Mouse (Mus musculus) C2C12 (cell line): ENCODE measurements at regions not wholly inside any gene's neighbourhood (a gene's known extent, or its start where the extent isn't known, plus 50 kb on each side); places are given as distances from the start of the nearest gene placed in this dataset.

Source experiments
- H3K27me3 ChIP-seq: one replicate; pipeline ENCODE4 v1.6.1; 2011; ENCODE audit not compliant: control insufficient read depth, insufficient read depth, insufficient read length
- H3K36me3 ChIP-seq: one replicate; pipeline ENCODE4 v1.6.1; 2011; ENCODE audit not compliant: control insufficient read depth, insufficient read depth
- H3K4me3 ChIP-seq: one replicate; pipeline ENCODE4 v1.5.1; 2011; ENCODE audit warnings: mild to moderate bottlenecking, control low read depth; ENCODE audit not compliant: poor library complexity, insufficient read depth, severe bottlenecking
- H3K79me2 ChIP-seq: one replicate; pipeline ENCODE4 v1.6.1; 2011; ENCODE audit not compliant: control insufficient read depth, insufficient read depth
- H3K79me3 ChIP-seq: one replicate; pipeline ENCODE4 v1.6.1; 2011; ENCODE audit warnings: low read depth, control low read depth
- H3ac ChIP-seq: one replicate; pipeline ENCODE3; 2011; ENCODE audit warnings: low read depth; ENCODE audit not compliant: control insufficient read depth, insufficient read length
- CEBPB ChIP-seq: IDR thresholded peaks from one replicate; pipeline ENCODE4 v1.6.1; 2011; ENCODE audit warnings: low read depth, mild to moderate bottlenecking, control low read depth, moderate library complexity
- CTCF ChIP-seq: IDR thresholded peaks from one replicate; pipeline ENCODE4 v1.5.1; 2011; ENCODE audit not compliant: control insufficient read depth, insufficient read depth, insufficient read length
- FOSL1 ChIP-seq: IDR thresholded peaks from one replicate; pipeline ENCODE4 v1.8.0; 2011; ENCODE audit warnings: mild to moderate bottlenecking, low read length; ENCODE audit not compliant: poor library complexity, insufficient read depth, severe bottlenecking
- MAX ChIP-seq: IDR thresholded peaks from one replicate; pipeline ENCODE4 v1.6.1; 2011; ENCODE audit warnings: mild to moderate bottlenecking, control low read depth
- MYOD1 ChIP-seq: IDR thresholded peaks from one replicate; pipeline ENCODE4 v1.6.1; 2011; ENCODE audit warnings: low read depth; ENCODE audit not compliant: control insufficient read depth, insufficient read length
- MYOG ChIP-seq: IDR thresholded peaks from one replicate; pipeline ENCODE4 v1.6.1; 2011; ENCODE audit not compliant: control insufficient read depth, insufficient read length; ENCODE audit errors: extremely low read depth
- USF1 ChIP-seq: IDR thresholded peaks from one replicate; pipeline ENCODE4 v1.6.1; 2011; ENCODE audit warnings: low read depth, mild to moderate bottlenecking, control low read depth, moderate library complexity

- TF ChIP-seq USF1 (no peak), CEBPB (no peak), MAX (no peak), MYOD1 (no peak), FOSL1 (no peak), CTCF (no peak), MYOG (no peak)
- no peak overlapping the region for H3K4me3 ChIP-seq
- no peaks in the 10 kb centered on the region for H3K36me3 ChIP-seq
- no peaks in the 10 kb centered on the region for H3K27me3 ChIP-seq
- H3K79me2 ChIP-seq: no peaks in the 10 kb centered on the region
- no peaks in the 10 kb centered on the region for H3K79me3 ChIP-seq
- H3ac ChIP-seq: no peak overlapping the region
These were observed 333.3 kb downstream of the Insc start for GRCm38 (mm10) chr7:115076781-115077180.

DNA sequence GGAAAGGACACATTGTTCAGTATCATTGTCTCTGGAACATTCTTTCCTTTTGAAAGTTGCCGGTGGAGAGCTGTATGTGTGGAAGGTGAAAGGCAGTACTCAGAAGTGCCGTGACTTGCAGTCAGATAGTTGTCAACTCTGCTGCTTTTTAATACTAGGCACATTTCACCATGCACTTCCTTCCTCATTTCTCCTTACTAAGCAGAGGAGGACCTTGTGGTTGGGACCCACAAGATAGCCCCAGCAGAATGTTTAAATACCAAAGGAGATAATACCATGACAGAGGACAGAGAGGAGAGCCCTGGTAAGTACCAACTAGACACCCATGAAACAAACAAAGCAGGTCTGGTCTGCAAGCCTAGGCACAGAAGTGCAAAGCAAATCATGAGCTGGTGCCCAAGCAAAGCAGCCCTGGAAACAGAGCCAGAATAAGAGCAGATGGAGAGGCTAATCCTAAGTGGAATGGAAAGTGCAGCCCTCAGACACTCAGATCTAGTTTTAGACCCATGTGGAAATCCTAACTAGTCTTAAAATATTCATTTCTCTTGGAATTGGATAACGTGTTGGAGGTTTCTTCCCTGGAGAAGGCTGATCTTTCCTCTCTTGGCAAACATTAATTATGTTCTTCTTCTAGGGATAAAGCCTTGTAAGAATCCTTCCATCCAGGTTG lies 341.4 kb downstream of the Insc start:
- H3K4me3 ChIP-seq: no peak overlapping the region

GRCm38 (mm10) chr7:115086542-115087448 lies 343.3 kb downstream of the Insc start:
- Histone ChIP-seq H3K4me3 (no peak overlapping the region), H3K27me3 (no peaks in the 10 kb centered on the region), H3K79me2 (no peaks in the 10 kb centered on the region), H3K79me3 (no peaks in the 10 kb centered on the region), H3K36me3 (no peaks in the 10 kb centered on the region), H3ac (no peak overlapping the region)
- TF ChIP-seq MYOG (no peak), CEBPB (no peak), USF1 (no peak), CTCF (no peak), MYOD1 (no peak)

More for the DNA sequence above, 341.4 kb downstream of the Insc start:
- H3K36me3 ChIP-seq: no peaks in the 10 kb centered on the region
- H3ac ChIP-seq: no peak overlapping the region
- no peaks in the 10 kb centered on the region for H3K79me2 ChIP-seq
- H3K79me3 ChIP-seq: no peaks in the 10 kb centered on the region
- H3K27me3 ChIP-seq: no peaks in the 10 kb centered on the region
- no peak for TF ChIP-seq MYOG
- TF ChIP-seq USF1: no peak
- TF ChIP-seq CEBPB: no peak
- TF ChIP-seq FOSL1: no peak
- no peak for TF ChIP-seq CTCF
- TF ChIP-seq MYOD1: no peak
- TF ChIP-seq MAX: no peak

GRCm38 (mm10) chr7:115092481-115093050 lies 349.1 kb downstream of the Insc start:
- no peaks in the 10 kb centered on the region for H3K36me3 ChIP-seq
- no peaks in the 10 kb centered on the region for H3K27me3 ChIP-seq
- H3K79me2 ChIP-seq: no peaks in the 10 kb centered on the region
- H3ac ChIP-seq: no peak overlapping the region
- H3K4me3 ChIP-seq: no peak overlapping the region
- no peaks in the 10 kb centered on the region for H3K79me3 ChIP-seq
- TF ChIP-seq CEBPB (no peak), FOSL1 (no peak), MYOD1 (no peak), MYOG (no peak), USF1 (no peak), CTCF (no peak), MAX (no peak)

- Histone ChIP-seq H3K79me2 (no peaks in the 10 kb centered on the region), H3ac (no peak overlapping the region), H3K4me3 (no peak overlapping the region), H3K79me3 (no peaks in the 10 kb centered on the region), H3K27me3 (no peaks in the 10 kb centered on the region), H3K36me3 (no peaks in the 10 kb centered on the region)
- no peak for TF ChIP-seq MYOD1
- no peak for TF ChIP-seq MYOG
- TF ChIP-seq CTCF: no peak
- no peak for TF ChIP-seq FOSL1
- TF ChIP-seq USF1: no peak
These were observed 362.5 kb downstream of the Insc start for GRCm38 (mm10) chr7:115106041-115106440.
